Mouse (Mus musculus) heart, postnatal 14 days (tissue): ENCODE measurements around the gene Reg3a. TPM values are rescaled to one million over a fixed set of nuclear protein-coding genes. Genes with fewer than 3 reads are reported as not detected.
"Not testable (repeated sequence)": the region's sequence is repeated elsewhere in the genome, so short reads cannot be mapped to it uniquely, and the experiment has no call there.

Experiments
- DNase-seq, 2 experiments: peaks; one replicate each; pipeline ENCODE4 v3.0.0; 2021 to 2022
- intact Hi-C: fragments of 180-260 bp; cut with DNase I; formaldehyde crosslinking; loops from one replicate; pipeline ENCODE4 v1.15.1; 2025
- long read RNA-seq, 2 experiments: library from polyadenylated mRNA; stranded (forward); transcript quantifications; one replicate each; pipeline ENCODE4 v2.0.0; 2021
- total RNA-seq, 2 experiments: library from RNA; stranded (reverse); gene quantifications; 2 replicates each; pipeline ENCODE4 v1.2.3; 2021

The Reg3a gene
- not detected for total RNA-seq
- long read RNA-seq, experiment 1, result 0 reads
- long read RNA-seq, experiment 2, result 0 reads

DNA sequence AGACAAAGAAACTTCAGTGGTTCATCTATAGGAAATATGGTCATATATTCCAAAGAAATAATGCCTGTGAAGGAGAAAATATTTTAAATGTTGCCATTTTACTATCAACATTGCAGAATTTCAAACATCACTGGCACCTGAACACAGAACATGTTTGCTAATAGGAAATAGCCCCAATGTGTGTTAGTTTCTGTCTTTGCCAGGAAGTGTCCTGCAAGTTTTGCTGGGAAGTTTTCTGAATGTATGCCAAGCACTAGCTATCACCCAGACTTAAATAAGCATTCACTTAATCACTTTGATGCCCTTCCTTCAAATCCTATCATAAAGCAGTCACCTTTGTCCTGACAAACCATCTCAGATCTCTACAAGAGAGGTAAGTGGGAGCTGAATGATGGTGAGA is at the start of gene Reg3a:
TSS of gene Reg3a (plus strand) at position 301 of the 400 bp plus-strand sequence.
- intact Hi-C loops, result no loop called here
- no peak for DNase-seq

DNA sequence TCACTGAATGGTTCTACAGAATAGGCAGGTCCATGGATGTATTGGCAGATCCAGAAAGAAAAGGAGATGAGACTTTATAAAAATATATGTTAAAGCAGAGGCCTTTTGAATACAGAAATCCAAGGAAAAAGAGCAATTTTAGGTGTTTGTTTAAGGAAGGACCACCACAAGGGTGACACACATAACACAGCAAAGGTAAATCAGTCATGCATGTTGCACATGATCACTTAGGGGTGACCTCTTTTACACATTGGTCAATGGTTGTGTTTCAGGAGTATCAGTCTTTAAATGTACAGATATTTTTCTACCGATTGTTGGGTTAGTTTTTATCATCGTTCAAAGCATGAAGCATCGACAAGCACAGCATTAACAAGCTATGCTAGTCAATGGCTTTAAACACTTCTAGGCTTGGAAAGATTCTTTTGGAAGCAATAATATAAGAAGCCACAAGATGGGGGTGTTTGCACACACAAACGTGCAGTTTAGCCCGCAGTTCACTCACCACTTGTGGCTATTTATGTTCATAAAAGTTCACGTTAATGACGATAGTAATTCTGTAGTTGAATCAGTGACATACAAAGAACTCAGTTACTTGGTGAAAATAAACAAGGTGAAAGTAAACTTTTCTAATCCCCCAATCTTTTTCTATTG is 48.5 kb upstream of the Reg3a start:
- DNase-seq, result peak in 1 of 2 experiments; percentile 1
- intact Hi-C loops, result loop anchor here (1.0 kb wide), 1 partner anchor 181 kb away; no protein-coding TSS in a partner anchor

DNA sequence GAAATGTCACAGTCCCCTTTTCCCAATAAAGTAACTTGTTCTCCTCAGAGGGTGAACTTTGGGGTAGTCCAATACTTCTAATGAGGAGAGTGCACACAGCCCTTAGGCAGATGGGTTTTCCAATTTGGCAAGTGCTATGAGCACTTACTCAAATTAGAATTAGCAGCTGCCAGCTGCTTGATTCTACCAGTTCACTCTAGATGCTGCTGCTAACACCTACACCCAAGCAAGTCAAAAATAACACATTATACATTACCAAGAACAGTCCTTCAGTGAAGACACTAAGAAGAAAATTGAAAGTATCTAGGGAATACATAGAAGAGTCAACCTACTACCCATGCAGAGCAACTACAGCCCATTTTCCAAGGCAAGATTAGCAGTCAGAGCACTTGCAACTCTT is 40.2 kb upstream of the Reg3a start:
- DNase-seq, result no peak
- intact Hi-C loops, result no loop called here

DNA sequence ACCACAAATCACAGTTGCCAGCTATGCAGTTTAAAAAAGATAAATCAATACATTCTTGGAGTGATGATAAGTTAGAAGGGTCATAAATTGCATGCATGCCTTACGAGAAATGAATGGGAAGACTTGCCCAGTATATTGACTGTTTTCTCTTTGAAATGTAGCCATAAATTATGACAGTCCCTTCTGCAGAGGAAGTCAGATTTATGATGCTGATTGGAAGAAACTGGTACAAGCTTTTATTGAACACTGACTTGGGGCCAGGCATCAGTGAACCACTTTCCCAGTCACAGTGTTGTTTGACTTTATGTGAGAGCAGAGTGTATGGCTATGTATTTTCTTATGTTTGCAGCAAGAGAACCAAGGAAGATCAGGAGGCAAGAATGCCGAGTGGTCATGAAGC is 38.8 kb upstream of the Reg3a start:
- intact Hi-C loops, result no loop called here
- DNase-seq, result no peak

DNA sequence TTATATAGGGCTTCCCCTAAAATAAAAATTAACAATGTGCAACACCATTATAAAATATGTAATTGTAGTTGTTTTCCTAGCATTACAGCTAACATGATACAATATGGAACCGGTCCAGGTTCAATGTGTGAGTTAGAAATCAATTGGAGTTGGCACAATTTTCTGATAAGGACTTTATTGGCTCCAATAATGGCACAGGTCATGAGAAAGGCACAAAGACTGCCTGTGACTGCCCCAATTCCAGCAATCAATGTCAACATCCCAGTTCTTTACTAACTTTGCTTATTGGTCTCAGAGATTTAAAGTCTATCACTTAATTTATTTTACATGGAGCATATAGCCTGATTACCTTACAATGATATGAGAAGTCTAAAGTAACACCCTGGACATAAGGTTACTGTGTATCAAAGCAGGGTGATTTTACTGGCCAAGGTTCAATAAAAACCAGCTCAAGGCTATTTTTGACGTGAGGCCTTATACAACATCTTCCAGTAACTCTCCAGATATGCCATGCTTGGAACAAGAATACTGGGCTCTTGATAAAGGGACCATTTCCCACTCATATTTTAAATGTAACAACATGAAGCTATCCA is 18.4 kb upstream of the Reg3a start:
- DNase-seq, result no peak
- intact Hi-C loops, result no loop called here

DNA sequence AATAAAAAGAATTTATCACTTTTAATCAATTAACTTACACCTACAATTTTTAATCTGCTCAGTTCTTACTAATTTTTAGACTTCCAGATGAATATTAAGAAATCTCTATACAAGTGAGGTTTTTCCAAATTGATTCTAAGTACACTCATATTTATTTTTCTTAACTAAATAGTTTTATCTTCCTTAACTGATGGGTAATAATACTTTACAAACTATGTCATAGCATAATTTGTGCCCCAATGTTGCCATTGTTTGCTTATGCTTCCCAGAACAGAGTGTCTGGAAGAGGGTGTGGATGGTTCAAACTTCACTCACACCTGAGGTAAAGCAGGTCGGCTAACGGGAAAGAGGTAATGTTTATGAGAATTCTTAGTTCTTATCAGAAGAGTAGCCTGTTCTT is 10.2 kb upstream of the Reg3a start, which contains the start of gene Reg3b:
TSS of gene Reg3b (plus strand) at position 301 of the 400 bp plus-strand sequence.
- intact Hi-C loops, result no loop called here

DNA sequence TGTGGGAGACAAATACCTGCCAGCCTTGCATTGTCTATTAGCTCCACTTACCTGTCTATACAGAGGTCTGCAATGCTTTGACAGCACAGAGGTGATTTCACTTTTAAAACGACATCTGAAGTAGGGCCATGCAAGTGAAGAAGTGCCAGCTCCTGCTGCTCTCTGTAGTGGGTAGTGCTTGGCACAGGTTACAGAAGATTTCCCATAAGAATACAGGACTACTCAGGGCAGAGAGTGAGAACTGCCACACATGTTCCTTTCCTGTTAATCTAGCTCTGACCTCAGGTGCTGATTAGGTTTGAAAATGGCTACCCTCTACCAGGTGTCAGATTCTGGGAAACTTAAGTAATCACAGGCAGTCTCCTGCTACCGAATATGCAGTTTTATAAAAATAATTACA is 1.7 kb upstream of the Reg3a start, which contains the start of gene Reg3d:
TSS of gene Reg3d (minus strand) at position 101 of the 400 bp plus-strand sequence.
- DNase-seq, result no peak

More for the DNA sequence above, 10.2 kb upstream of the Reg3a start, which contains the start of gene Reg3b:
- DNase-seq, result no peak

DNA sequence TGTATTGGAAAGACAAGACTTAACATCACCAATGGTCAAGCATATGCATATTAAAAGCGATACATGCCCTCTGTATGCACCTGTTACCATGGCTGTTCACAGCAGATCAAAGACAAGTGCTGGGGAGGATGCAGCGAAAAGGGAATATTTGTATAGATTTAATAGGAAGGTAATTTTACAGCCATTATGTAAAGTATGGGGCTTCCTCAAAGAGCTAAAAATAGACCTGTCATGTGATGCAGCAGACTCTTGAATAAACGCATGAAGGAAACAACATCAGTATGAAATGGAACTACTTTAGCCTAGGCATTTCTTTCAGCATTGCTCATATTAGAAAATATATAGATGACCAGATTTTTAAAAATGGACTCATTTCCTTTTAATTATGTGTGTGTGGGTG is 5.1 kb downstream of the Reg3a start:
- intact Hi-C loops, result no loop called here
- DNase-seq, result no peak

More for the DNA sequence above, 1.7 kb upstream of the Reg3a start, which contains the start of gene Reg3d:
- intact Hi-C loops, result no loop called here

DNA sequence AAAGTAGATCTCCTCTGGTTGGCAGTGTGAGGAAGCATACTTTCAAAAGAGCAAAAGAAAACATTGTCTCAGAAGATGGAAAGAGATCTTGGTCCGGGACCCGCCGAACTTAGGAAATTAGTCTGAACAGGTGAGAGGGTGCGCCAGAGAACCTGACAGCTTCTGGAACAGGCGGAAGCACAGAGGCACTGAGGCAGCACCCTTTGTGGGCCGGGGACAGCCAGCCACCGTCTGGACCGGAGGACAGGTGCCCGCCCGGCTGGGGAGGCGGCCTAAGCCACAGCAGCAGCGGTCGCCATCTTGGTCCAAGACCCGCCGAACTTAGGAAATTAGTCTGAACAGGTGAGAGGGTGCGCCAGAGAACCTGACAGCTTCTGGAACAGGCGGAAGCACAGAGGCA is 14.8 kb downstream of the Reg3a start, which contains the start of gene Reg2:
TSS of gene Reg2 (plus strand) at position 301 of the 400 bp plus-strand sequence.
- intact Hi-C loops, DNase-seq: not testable (repeated sequence)

DNA sequence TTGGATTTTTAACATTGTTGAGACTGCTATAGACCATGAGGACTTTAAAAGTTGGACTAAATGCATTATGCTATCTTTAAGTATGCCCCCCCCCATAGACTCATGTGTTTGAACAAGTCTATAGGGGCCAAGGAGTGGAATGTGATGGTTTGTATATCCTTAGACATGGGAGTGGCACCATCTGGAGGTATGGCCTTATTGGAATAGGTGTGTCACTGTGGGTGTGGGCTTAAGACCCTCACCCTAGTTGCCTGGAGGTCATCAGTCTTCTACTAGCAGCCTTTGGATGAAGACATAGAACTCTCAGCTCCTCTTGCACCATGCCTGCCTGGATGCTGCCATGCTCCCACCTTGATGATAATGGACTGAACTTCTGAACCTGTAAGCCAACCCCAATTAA is 41.9 kb downstream of the Reg3a start, which contains the start of gene Reg1:
TSS of gene Reg1 (plus strand) at position 301 of the 400 bp plus-strand sequence.
- DNase-seq, intact Hi-C loops: not testable (repeated sequence)

DNA sequence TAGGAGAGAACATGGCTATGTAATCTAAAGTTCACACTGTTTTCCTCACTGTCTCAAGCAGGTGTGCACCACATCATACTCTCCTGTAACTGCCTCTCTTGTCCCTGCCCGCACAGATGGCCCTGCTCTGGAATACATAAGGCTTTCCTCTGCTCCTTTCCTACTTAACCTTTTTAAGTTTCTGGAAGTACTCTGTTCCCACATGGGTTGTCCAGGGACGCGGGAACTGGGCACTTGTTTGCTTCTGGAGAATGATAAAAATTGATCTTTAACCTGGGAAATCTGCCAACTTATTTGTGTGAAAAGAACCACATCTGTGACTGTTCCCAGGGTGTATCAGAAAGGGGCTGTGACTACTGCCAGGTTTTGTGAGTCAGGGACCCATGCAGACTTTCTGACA is 45.0 kb downstream of the Reg3a start:
- intact Hi-C loops, result no loop called here
- DNase-seq, result no peak

Other genes with a start within 250 kb of the Reg3a start
- under 1 TPM in 1 of 2 experiments, not detected in 1; 0.29 TPM for gene Reg3b, start 10.1 kb upstream of the Reg3a start, total RNA-seq
- gene Reg3d, start 1.8 kb upstream of the Reg3a start, total RNA-seq, result not detected
- not detected for gene Reg2, start 14.9 kb downstream of the Reg3a start, total RNA-seq
- not detected for gene Reg1, start 42.0 kb downstream of the Reg3a start, total RNA-seq
- gene Reg3g, start 88.2 kb downstream of the Reg3a start, total RNA-seq, result 1 to 10 TPM in 1 of 2 experiments, not detected in 1; 5.5 TPM